Mouse (Mus musculus) E14TG2a.4 (cell line): ENCODE measurements around the gene Erp29.

ENCODE experiments used
- H3K27me3 ChIP-seq: 2 replicates; pipeline ENCODE4 v1.6.1; 2014; ENCODE audit warnings: low read length, control low read depth; ENCODE audit not compliant: insufficient read depth
- H3K36me3 ChIP-seq: 2 replicates; pipeline ENCODE4 v1.6.1; 2014; ENCODE audit warnings: low read length, control low read depth; ENCODE audit not compliant: insufficient read depth
- H3K4me1 ChIP-seq: replicated peaks from 2 replicates; pipeline ENCODE4 v1.6.1; 2014; ENCODE audit warnings: low read depth, low read length, control low read depth
- H3K4me3 ChIP-seq: replicated peaks from 2 replicates; pipeline ENCODE4 v1.5.1; 2014; ENCODE audit warnings: mild to moderate bottlenecking, low read length
- H3K9me3 ChIP-seq: 2 replicates; pipeline ENCODE4 v1.6.1; 2014; ENCODE audit warnings: low read length, control low read depth
- CTCF ChIP-seq: conservative IDR thresholded peaks from 2 replicates; pipeline ENCODE4 v1.5.1; 2014; ENCODE audit warnings: low read length
- NANOG ChIP-seq: IDR thresholded peaks from 2 replicates; pipeline ENCODE4 v1.6.1; 2014; ENCODE audit warnings: borderline replicate concordance, low read length, mixed read lengths
- POU5F1 ChIP-seq: IDR thresholded peaks from 2 replicates; pipeline ENCODE4 v1.6.1; 2014; ENCODE audit warnings: low read length, borderline replicate concordance

Gene Erp29

DNA sequence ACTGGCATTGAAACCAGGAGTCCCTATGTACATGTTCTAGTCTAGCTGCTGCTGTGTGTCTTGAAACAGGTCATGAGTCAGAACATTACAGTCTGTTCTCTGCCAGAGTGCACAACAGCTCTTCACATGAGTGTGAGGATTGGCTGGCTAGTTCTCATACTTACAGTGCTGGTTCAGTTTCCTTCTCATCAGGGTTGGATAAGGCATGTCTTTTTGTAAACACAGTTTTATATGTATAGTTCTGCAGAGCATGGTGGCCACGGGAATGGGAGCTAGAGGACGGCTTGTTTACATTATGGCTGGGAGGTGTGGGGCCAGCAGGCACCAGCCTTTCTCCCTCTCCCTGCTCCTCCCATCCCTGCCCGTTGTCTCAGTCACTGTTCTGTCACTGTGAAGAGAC, 17.3 kb upstream of the Erp29 start:
- Histone ChIP-seq H3K27me3 (no peaks in the 10 kb centered on the region), H3K4me1 (peaks cover 15% of the 10 kb centered on the region), H3K36me3 (no peaks in the 10 kb centered on the region), H3K4me3 (no peak overlapping the region), H3K9me3 (no peaks in the 10 kb centered on the region)
- TF ChIP-seq NANOG, result no peak
- no peak for TF ChIP-seq POU5F1
- TF ChIP-seq CTCF, result no peak

DNA sequence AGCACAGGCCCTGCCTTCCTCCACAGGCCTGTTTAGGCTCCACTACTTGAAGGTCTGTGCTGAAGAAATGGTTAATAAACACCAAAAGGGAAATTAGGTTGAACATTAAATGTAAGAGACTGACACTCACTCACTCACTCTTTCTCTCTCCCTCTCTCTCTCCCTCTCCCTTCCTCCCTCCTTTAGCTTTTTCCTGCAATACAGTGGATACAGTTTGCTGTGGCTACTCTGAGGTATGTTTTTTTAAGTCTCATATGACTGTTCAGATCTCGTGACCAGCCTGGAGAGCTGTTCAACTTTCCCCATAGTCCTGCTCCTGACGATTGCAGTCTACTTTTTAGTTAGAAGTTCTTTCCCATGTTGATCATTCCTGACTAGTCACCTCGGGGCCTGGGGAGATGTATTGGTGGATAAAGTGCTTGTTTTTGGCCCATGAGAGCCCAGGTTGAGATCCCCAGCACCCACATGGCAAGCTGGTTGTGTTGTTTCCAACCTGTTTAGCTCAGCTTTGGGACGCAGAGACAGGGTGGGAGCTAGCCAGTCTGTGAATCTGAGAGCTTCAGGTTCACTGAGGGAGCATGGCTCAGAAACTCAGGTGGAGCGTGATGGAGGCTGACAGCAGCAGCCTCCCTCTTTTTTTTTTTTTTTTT, 11.4 kb upstream of the Erp29 start:
- Histone ChIP-seq H3K9me3 (no peaks in the 10 kb centered on the region), H3K4me1 (peaks cover 13% of the 10 kb centered on the region), H3K27me3 (no peaks in the 10 kb centered on the region), H3K36me3 (no peaks in the 10 kb centered on the region), H3K4me3 (no peak overlapping the region)
- no peak for TF ChIP-seq POU5F1
- no peak for TF ChIP-seq CTCF
- no peak for TF ChIP-seq NANOG

DNA sequence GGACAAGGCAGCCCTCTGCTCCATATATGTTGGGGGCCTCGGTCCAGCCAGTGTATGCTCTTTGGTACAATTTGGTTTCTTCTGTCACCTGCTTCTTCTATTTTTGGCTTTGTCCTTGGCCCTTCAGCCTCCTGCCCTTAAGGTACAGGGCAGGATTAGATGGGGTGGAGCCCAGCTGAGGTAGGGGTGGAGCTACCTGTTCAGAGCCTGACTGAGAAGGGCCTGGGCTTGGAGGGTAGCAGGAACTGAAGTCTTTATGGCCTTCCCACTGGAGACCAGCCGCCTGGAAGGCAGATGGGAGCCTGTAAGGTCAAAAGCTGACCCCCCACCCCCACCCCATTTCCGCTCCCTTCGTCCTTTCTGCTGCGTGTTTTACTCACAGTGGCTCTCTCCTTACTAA, 10.7 kb upstream of the Erp29 start:
- Histone ChIP-seq H3K27me3 (no peaks in the 10 kb centered on the region), H3K4me1 (peaks cover 13% of the 10 kb centered on the region), H3K36me3 (no peaks in the 10 kb centered on the region), H3K9me3 (no peaks in the 10 kb centered on the region), H3K4me3 (no peak overlapping the region)
- TF ChIP-seq POU5F1 (no peak), CTCF (no peak), NANOG (no peak)

DNA sequence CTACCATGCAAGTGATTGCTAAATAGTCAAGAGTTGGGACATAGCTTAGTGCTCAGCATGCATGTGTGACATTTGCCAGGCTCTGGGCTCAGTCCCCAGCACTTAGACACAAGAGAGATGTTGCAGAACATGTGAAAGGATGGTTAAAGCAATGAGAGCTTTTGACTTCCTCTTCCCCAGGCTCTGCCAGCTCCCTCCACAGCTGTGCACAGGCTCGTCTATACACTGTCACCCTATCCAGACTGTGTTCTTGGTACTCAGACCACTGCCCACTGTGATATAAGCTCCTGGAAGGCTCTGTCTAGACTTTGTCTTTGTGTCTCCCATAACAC, 9.8 kb upstream of the Erp29 start:
- Histone ChIP-seq H3K27me3 (no peaks in the 10 kb centered on the region), H3K36me3 (no peaks in the 10 kb centered on the region), H3K4me1 (peaks cover 13% of the 10 kb centered on the region), H3K4me3 (no peak overlapping the region), H3K9me3 (no peaks in the 10 kb centered on the region)
- TF ChIP-seq NANOG (no peak), POU5F1 (no peak), CTCF (no peak)

DNA sequence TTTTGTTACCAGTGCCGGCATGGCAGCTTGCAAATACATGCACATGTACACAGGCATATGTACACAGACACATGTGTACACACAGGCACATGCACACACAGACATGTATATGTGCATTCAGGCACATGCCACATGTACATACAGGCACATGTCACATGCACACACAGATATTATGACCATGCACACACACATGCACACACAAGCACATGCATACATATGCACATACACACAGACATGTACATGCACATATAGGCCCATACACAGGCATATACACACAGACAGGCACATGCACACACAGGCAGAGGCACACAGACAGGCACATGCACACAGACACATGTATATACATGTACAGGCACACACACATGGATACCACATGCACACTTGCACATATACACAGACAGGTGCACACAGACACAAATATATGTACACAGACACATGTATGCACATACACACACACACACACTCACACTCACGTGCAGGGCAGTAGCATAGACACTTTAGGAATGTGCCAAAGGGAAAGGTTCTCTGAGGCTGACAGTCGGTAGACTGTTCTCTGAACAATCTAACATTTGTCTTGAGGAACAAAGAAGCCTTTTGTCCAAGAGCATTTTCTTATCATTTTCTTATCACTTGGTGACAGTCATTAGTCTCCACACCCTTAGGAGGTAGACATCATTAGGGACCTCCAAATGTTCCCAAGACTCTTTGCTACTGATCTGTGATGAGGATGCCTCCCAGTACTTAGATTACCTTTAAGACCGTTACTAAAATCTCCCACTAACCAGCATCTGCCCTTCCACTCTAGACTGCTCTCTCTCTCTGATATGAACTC, 9.2 kb upstream of the Erp29 start:
- Histone ChIP-seq H3K4me3 (no peak overlapping the region), H3K4me1 (peaks cover 13% of the 10 kb centered on the region), H3K36me3 (no peaks in the 10 kb centered on the region), H3K27me3 (no peaks in the 10 kb centered on the region), H3K9me3 (no peaks in the 10 kb centered on the region)
- no peak for TF ChIP-seq POU5F1
- TF ChIP-seq CTCF, result no peak
- TF ChIP-seq NANOG, result no peak

DNA sequence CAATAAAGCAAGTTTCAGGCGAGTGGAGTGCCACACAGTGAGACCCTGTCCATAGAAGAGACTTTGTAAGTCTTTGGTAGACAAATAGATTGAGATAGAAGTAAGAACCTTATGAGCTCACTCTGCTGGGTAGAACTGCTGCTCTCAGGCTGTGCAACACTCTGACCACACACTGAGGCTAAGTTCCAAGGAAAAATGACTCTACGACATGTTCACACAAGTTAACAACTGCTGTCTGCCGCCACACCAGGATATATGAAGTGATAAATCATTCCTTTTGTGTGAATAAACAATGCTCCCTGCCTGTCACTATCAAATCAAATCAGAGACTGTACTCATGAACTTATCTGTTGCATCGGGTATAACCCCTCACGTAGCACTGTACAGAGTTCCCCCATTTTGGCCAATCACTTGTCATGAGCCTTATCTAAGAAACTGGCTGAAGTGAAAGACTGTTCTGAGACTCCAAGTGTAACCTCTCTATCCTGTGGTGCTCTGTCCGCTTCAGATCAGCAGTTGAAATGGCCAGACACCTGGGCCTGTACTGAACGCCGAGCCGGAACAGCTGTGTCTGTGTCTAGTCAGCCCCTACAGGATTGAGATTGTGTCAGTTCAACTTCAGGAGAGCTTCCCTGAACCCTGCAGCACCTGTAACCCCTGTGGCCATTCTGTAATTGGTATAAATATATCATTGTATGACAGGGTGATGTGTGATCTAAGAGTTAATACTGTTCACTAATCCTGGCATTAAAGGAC, 3.4 kb upstream of the Erp29 start:
- no peak for TF ChIP-seq CTCF
- TF ChIP-seq NANOG, result no peak
- TF ChIP-seq POU5F1, result no peak
- H3K4me3 ChIP-seq, result no peak overlapping the region
- H3K27me3 ChIP-seq, result no peaks in the 10 kb centered on the region
- H3K36me3 ChIP-seq, result peaks cover 10% of the 10 kb centered on the region
- no peaks in the 10 kb centered on the region for H3K9me3 ChIP-seq
- H3K4me1 ChIP-seq, result peaks cover 43% of the 10 kb centered on the region

DNA sequence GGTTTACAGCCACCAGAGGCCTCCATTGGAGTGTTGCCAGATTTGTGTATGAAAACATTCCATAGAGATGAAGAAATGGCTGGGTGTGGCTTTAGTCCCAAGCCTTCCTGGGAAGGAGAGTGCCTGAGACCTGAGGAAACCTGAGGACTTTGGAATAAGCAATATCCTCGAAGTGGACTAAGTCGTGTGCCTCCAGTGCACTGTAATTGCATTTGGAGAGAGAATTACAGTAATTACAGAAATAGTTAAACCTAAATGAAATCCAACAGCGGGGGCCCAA, 2.1 kb upstream of the Erp29 start:
- Histone ChIP-seq H3K36me3 (peaks cover 22% of the 10 kb centered on the region), H3K27me3 (no peaks in the 10 kb centered on the region), H3K9me3 (no peaks in the 10 kb centered on the region), H3K4me3 (peak overlapping the region; percentile 99; the same call in 1 of the 2 replicates), H3K4me1 (peaks cover 56% of the 10 kb centered on the region)
- TF ChIP-seq CTCF (no peak), NANOG (no peak), POU5F1 (no peak)

DNA sequence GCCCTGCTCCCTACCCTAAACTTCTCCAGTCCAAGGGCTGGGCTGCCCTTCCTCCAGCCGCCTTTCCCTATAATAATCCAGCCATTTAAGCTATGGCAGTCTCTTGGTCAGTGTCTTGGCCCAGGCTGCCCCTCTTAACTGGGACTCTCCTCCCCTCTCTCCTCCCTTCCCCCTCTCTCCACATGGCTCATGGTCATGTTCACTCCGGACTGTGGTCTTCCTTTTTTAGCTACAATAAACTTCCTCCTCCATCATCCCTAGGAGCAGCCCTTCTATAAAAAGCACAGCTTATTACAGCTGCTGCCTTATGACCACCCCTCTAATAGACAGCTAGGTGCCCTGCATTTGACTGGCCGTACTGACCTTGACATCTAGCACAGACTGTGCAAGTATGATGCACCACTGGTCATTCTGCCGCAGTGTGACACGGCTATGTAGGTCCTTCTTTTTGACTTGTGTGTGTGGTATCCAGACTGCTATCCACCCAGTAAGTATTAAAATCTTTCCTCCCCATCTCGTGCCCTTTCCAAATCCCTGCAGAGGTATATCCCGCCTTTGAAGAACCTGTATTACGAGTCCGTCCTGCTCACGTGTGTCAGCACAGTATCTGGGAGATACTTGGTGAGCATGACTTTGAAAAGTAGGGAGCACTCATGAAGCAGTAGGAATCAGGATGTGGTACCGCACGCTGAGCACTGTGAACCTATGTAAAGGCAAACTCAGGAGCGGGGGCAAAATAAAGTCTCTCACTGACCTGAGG, 1.6 kb upstream of the Erp29 start:
- no peaks in the 10 kb centered on the region for H3K27me3 ChIP-seq

More for the DNA sequence above, 1.6 kb upstream of the Erp29 start:
- no peak for TF ChIP-seq POU5F1
- TF ChIP-seq CTCF, result no peak
- peak overlapping the region; percentile 99 for H3K4me3 ChIP-seq
- no peaks in the 10 kb centered on the region for H3K9me3 ChIP-seq
- peaks cover 61% of the 10 kb centered on the region for H3K4me1 ChIP-seq
- H3K36me3 ChIP-seq, result peaks cover 27% of the 10 kb centered on the region
